Comparison of ENCODE assay signal across 29 mouse cellular contexts in genomic region chrX:157801669-157802068, GRCm38 (mm10). TPM values are rescaled to one million over a fixed set of nuclear protein-coding genes. Genes with fewer than 3 reads are reported as not detected.
"Had no signal": no experiment of that assay in that cellular context is flagged by ENCODE, and none has a peak within 500 bp of the region (broad histone marks: within the 10 kb centered on the region; RNA-seq: fewer than 3 reads in every experiment).

No protein-coding gene starts in this region.

- H3K4me3 ChIP-seq: heart, embryonic 10.5 days; heart, embryonic 12.5 days; hindbrain, embryonic 12.5 days; intestine, embryonic 15.5 days; layer of hippocampus, adult 2 months; left cerebral cortex, adult 2 months; limb, embryonic 13.5 days; limb, embryonic 15.5 days; liver, embryonic 12.5 days had no signal

- DNase-seq: gastrocnemius, postnatal 14 days; gastrocnemius, postnatal 36 days; heart, adult 18-20 months; heart, postnatal 10 days; heart, postnatal 4 days; kidney, adult 18-20 months; kidney, adult 8-10 months; kidney, postnatal 10 days; kidney, postnatal 25 days; kidney, postnatal 4 days; left cerebral cortex, postnatal 4 days had no signal

- H3K27me3 ChIP-seq: heart, embryonic 12.5 days; hindbrain, embryonic 12.5 days; intestine, embryonic 15.5 days; limb, embryonic 13.5 days; limb, embryonic 15.5 days; liver, embryonic 12.5 days had no signal

- H3K4me1 ChIP-seq: heart, embryonic 10.5 days; heart, embryonic 12.5 days; hindbrain, embryonic 12.5 days; intestine, embryonic 15.5 days; limb, embryonic 13.5 days; limb, embryonic 15.5 days; liver, embryonic 12.5 days had no signal

- H3K9me3 ChIP-seq: heart, embryonic 10.5 days; heart, embryonic 12.5 days; hindbrain, embryonic 12.5 days; intestine, embryonic 15.5 days; limb, embryonic 13.5 days; limb, embryonic 15.5 days; liver, embryonic 12.5 days had no signal

- H3K27ac ChIP-seq: heart, embryonic 10.5 days; hindbrain, embryonic 12.5 days; hindbrain, embryonic 14.5 days; intestine, embryonic 15.5 days; layer of hippocampus, adult 2 months; left cerebral cortex, adult 2 months; limb, embryonic 13.5 days; limb, embryonic 15.5 days; liver, embryonic 12.5 days; liver, embryonic 14.5 days had no signal

- H3K36me3 ChIP-seq: heart, embryonic 10.5 days; heart, embryonic 12.5 days; hindbrain, embryonic 12.5 days; intestine, embryonic 15.5 days; limb, embryonic 13.5 days; limb, embryonic 15.5 days; liver, embryonic 12.5 days had no signal

- ATAC-seq: hindbrain, embryonic 16.5 days; inflammation-experienced regulatory T-cells, adult 6 months; intestine, embryonic 15.5 days; intestine, postnatal 0 days; liver, embryonic 12.5 days had no signal

RNA-seq across cellular contexts. Expression of gene Klhl34, which starts 16.6 kb away (rescaled TPM):
- total RNA-seq: layer of hippocampus, postnatal 25 days; left cerebral cortex, postnatal 14 days; left cerebral cortex, postnatal 4 days had no signal
- polyA plus RNA-seq: gonadal fat pad, adult 2 months; inflammation-experienced regulatory T-cells, adult 6 months; liver, adult 2 months; liver, embryonic 12.5 days; liver, embryonic 14.5 days had no signal
